Mouse (Mus musculus) layer of hippocampus, adult 18-20 months (tissue): ENCODE measurements at regions not wholly inside any gene's neighbourhood (a gene's known extent, or its start where the extent isn't known, plus 50 kb on each side); places are given as distances from the start of the nearest gene placed in this dataset.

Experiments used
- DNase-seq, 2 experiments: peaks; one replicate each; pipeline ENCODE4 v3.0.0; 2022; ENCODE audit warnings: low spot score in 2 of 2

DNA sequence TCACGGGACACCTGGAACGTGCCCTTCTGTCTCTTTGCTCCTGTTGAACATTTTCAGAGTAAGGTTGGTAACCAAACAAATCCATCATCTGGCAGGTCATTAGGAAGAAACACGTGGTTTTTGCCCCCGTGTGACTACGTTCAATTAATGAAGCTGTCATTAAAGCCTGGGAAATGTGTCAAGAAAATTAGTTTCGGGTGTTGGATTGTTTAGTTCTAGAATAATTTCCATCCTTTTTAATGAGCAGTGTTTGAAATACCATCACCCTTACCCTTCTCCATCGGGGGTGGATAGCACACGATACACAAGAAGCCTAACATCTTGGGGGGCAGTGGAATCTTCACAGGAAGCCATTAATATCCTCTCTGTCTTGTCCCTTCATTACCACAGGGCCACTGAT, 107.7 kb downstream of the Far1 start:
- no peak for DNase-seq

DNA sequence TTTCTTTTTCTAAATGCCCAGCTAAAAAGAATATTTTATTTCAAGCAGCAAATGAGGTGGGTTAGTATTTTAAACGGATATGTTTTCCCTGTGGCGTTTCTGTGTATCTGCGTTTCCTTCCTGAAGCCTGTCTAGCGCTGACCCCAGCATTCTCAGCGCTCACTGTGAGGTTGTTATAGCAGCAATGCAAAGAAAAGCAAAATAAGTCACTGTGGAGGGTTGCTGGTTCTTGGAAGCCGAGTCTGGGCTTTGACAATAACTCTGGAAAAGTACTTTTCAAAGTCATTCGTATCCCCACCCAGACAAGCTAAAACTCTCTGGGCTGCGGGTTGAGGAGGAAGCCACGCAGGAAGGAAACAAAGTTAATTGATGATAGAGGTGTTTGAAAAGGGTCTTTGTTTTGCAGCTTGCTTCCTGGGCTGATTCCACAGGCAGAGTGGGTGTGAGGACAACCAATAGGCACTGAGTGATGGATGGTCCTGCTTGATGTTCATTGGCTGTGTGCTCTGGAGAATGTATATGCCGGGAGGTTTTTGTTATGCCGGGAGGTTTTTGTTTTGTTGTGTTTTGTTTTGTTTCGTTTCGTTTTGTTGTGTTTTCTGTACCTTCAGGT, 108.4 kb downstream of the Far1 start:
- no peak for DNase-seq

DNA sequence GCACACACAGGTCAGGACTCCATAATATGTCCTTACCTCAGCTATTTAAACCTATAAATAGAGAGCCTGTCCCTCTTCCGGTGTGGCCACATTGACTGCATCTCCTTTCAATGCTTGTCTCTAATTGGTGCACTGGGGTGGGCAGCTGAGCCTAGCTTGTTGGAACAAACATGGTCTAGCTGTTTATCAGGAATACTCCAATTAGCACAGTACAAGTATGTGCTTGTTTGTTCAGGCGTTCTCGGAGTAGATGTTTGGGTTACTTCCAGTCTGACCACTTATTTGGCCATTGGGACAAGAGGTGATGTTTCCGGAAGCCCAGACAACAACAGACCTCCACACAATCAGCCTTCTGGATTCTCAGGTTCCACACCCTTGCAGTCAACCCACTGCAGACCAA, 109.7 kb downstream of the Far1 start:
- DNase-seq: no peak

DNA sequence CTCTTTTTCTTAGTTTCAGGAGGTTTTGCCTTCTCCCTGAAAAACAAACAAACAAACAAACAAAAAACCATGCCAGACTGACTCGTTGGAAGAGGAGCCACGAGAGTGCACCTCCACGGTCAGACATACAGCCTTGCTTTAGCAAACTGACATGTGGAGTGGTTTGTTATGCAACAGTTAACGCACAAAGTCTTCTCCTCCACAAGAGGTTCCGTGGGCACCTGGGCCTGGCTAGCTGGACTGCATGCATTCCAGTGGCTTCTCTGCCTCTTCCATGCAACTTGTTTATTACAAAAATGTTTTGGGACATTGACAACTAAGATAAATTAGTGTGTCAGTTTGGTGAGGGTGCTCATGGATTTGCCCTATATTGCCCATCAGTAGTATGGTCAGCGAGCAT, 110.3 kb downstream of the Far1 start:
- no peak for DNase-seq

DNA sequence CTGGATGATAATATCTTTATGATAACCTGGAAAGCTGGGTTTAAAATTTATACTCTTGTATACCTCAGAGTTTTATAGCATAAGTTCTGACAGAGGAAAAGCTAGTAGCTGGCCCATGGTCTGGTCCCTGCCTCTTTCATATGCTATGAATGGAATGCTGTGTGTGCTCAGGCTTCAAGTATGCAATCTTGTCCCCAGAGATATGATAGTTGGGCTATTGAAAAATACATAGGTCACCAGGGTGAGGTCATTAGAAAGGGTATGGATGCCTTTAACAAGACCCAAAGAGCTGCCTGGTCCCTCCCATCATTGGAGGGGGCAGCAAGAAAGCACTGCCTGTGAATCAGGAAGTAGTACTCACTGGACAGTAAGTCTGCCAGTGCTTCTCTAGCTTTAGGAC, 113.1 kb downstream of the Far1 start:
- DNase-seq: no peak

DNA sequence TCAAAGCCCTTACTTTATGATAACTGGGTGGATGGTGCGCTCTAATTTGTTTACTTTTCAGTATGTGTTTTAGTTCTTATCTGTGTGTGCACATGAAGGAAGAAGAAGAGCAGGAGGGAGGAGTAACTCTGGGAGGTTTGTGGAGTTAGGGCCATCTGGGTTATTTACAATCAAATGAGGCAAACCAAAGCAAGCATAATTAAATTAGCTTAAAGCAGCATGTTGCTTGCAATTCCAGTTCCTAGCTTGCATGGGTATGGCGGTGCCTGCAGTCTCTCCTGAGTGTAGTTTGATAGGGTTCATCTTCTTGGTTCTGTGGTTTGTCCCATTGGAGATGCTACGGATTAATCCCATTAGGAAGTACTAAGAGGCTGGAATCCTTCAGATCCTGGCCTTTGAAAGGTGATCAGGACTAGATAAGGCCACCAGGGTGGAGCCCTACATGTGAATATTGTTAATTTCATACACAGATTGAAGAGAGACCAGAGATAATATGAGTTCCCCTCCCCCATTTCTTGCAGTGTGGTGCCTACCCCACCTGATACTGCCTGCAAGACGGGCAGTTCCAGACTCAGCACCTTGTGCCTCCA, 123.5 kb downstream of the Far1 start:
- no peak for DNase-seq

DNA sequence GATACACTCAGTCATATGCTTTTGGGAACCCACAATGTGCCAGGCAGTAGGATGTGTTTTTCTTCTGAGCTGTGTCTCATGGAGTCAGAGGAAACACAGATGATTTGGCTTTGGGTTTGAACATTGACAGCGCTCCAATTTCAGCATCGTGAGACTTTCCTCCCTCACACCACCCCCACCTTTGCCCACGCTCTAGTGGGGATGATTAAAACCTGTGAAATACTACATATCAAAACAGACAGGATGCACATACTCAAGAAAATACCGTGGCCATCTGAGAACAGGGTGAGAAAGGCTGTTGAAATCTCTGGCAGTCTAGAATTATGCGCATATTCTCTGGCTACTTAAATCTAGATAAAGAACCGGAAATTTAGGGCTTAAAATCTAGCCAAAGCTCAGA, 124.5 kb downstream of the Far1 start:
- peak; percentile 73 to 85 for DNase-seq

DNA sequence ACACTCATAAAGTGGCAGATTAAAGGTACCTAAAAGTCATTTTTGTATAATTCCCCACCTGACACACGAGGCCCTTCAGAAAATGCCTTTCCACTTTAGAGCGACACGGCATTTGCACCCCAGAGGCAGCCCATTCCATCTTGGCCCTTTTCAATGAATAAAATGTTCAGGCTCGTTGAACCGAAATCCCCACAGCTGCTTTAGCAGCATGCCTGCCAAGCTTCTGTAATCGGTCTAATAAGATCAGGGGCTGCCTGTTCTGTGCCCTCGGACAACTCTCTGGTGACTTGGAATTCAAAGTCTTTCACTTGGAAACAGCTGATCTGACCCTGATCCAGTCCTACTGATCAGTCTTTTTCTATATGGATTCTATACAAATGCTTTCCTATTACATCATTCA, 123.3 kb upstream of the Spon1 start:
- no peak for DNase-seq

DNA sequence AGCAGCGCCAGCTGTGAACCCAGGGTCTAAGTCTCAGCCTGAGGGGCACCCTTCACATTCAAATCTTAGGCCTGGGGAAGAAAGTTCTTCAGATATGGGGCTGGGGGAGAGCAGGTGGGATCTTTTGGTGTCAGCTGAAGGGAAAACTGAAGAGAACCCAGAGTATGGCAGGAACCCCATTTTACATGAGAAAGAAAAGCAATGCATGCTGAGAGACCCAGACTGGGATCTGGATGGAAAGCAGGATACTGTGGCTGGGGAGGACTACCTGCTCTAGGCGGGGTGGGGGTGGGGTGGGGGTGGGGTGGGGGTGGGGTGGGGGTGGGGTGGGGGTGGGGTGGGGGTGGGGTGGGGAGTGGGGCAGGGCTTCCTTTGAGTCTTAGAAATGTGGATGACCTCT, 115.2 kb upstream of the Spon1 start:
- no peak for DNase-seq

DNA sequence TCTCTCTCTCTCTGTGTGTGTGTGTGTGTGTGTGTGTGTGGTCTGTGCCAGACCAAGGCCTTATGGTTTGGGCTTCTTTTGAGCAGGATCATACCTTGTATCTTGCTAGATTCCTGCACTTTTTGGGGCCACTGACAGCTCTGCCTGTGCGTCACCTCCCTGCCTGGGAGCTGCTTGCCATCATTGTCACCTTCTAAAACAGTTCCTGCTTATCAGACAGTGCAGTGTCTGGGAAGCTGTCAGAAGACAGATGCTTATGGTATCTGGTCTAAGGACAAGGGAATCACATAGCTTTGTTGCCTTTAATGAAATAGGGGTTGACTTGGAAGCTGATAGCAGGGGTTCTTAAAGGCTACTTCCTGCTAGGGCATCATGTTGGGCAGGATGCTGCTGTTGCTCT, 114.1 kb upstream of the Spon1 start:
- DNase-seq: no peak

DNA sequence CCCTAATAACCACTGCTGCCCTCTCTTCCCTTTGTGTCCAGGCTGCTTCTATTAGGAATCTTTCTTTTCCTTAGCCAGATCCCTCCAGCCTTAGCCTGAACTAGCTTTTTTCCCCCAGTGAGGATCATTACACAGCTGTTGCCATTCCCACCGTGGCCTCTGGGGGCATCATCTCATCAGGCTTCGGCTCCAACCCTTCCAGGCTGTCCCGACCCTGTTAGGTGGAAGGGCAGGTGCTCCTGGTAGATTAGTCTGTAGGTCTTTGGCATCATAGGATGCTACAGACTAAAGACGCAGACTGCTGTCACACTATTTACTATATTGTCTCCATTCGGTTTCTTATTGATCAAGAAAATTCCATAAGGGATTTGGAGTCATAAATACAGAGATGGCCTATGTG, 112.7 kb upstream of the Spon1 start:
- DNase-seq: peak in 1 of 2 experiments; percentile 31

DNA sequence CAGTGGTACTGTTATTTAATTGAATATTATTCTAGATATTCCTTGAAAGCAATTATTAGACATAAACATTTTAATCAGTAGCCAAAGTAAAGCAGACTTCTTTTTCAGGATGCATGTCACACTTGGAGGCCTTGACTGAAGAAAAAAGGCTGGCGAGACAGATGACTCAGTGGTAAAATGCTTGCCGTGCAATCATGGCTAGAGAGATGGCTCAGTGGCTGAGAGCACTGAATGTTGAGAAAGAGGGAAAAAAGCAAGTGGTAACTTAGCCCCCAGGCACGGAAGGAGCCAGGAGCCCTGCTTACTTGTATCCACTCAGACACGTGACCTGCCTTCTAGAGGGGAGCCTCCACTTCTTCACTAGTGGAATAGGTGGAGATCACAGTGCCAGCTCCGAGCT, 110.5 kb upstream of the Spon1 start:
- no peak for DNase-seq

DNA sequence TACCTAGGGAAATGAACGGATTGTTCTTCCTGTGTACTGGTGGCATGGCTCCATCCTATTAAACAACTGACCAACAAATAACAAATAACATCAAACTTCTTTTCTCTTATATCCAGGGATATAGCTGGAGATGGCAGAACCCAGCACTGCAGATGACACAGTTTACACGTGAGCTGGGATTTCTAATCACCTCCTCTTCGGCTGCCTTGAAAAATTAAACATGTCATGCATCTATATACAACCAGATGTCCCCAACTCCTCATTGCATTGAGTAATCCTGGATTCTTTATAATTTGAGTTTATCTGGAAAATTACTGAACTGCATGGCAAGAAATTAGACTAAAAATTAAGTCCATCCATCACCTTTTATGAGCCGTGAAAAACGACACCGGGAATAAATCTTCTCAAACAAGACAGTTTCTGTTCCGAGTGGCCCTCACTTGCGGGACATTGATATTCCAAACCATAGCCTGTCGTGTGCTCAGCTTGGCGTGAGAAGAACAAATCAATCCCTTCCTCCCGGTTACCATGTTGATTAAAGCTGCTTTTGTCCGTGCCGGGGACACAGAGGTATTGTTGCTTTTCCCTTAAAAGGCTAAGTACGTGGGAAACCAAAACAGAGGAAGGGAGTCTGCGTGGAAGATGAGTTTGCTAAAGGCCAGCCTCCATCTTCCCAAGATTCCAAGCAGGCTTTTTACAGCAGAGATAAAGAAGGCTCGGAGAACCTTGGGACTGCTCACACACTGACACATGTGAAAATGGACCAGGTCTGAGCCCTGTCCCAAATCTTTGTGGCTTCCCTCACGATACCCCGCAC, 92.8 kb upstream of the Spon1 start:
- no peak for DNase-seq

DNA sequence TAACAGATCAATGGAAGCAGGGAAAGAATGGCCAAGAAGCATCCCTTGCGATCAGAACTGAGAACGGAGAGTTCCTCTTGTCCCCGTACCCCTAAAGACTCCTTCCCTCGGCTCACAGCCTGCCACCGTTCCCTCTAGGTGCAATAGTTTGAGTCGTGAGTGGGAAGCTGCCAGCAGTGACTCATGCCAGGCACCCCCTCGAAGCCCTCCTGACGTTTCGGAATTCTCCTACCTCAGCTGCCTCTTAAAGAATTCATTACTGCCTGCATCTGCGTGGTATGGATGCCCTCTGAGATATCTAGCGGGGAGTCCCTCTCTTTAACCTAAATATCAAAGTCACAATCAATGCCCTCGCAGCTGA, 92.2 kb upstream of the Spon1 start:
- DNase-seq: no peak

DNA sequence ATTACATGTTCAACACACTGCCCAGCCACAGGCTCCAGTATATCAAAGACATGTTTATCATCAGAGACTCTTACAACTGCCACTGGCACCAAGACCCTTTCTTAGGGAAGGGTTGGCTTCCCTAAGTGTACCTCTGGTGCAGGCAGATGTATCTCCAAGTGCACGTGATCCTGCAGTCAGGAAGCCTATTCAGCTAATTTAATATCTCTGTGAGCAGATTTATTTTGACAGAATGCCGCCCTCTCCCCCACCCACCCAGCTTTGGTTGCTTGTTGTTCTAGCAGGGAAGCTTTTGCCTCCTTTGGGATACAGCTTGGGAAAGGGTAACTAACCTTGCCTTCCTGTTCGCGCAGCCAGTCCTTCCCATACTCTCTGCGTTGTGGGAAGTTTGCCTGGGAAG, 83.5 kb upstream of the Spon1 start:
- DNase-seq: peak; percentile 60 to 77

DNA sequence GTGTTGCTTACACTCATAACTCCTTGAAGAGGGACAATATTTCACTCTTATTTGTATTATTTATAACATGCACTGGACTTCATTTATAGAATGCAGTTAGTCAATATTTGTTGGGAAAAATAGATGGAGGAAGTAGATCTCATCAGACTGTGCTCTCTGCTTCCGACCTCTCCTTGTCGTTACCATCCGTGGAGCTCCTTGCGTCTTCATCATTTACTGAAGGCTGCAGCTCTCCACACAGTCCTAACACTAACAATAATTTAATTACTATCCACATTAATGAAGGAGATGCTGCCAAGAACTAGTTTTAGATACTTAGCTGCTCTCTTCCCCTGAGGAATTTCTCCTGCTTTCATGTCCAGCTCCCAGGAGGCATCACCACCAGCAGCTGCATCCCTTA, 80.4 kb upstream of the Spon1 start:
- DNase-seq: no peak

DNA sequence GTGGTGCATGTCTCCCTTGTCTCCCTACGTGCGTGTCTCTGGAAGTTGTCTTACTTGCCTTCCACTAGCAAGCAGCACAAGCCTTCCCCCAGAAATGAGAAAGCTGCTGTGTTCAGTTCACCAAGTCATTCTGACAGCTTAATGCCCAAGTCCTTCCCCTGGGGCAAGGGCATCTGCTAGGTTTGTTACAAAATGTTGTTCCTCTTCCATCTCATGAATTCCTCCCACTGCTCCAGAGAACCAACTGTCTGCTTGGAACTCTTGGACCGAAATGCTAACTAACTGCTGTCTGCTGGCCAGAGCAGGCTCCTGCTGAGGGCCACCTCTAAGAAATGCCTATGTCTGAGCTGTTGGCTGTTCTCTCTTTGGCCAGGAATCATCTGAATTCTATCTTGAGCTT, 79.3 kb upstream of the Spon1 start:
- DNase-seq: peak in 1 of 2 experiments; percentile 41

DNA sequence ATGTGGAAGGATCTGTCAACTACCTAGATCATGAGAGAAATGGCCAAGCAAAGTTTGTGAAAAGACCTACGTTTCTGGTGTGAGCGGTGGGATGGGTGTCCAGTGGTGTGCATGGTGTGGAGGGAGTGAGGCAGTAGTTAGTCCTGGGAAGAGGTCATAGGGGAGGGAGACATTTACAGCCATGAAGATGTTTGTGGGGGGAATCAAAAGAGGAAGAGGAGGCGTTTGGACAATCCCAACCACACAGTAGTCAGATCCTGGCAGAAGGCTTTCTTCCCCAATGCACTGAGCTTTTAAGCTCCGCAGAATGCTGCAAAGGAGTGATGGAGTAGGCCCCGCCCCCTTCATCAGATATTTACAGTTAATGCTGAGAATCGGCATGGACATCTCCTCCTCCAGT, 78.2 kb upstream of the Spon1 start:
- DNase-seq: no peak

DNA sequence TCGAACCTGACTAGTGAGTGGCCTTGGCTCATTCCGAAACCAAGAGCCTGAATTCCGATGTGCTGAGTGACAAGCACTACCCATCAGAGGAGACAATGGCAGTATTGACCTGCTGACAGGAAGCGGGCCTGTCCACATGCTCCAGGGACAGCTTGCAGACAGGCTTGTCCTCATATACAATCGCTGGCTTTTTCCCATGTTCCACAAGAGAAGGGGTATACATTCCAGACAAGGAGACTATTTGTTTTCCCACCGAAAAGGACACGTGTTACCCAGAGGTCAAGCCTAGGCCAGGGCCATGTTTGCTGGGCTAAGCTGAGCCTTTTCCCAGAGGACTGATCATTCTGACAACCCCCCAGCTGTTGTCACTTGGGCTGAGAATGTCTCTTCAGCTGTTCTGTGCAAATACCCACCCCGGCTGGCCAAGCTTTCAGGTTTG, 77.5 kb upstream of the Spon1 start:
- peak in 1 of 2 experiments; percentile 24 for DNase-seq

DNA sequence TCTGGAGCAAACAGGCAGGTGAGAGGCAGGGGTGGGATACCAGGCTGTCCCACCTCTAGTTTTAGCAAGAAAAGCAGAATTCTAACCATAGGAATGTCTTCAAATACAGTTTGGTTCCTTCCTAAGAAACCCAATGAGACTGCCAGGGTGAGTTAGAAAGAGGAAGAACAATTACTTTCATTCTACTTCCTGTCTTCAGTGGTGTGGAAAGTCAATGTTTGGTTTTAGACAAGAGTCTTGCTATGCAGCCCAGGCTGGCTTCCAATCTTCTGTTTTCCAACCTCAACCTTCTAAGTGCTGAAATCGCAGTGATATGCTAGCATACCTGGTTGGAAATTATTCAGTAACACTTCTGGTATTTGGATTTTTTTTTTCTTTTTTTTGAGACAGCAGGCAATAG, 77.1 kb upstream of the Spon1 start:
- no peak for DNase-seq

DNA sequence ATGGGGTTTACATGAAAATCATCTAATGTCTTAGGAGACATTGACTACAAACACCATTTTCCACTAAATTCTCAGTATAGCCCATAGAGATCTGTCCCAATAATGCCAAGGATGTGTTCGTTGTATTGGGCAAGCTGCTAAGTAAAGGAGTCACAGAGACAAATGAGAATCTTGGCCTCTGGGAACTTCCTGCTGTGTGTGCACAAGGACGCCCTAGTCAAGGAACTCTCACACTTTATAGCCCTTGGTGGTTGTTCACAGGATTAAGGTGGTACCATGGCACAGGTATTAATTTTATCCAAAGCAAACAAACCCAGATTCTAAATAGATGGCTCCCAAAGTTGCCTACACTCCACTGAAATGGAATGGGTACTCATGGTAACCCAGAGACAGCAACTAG, 76.7 kb upstream of the Spon1 start:
- no peak for DNase-seq

DNA sequence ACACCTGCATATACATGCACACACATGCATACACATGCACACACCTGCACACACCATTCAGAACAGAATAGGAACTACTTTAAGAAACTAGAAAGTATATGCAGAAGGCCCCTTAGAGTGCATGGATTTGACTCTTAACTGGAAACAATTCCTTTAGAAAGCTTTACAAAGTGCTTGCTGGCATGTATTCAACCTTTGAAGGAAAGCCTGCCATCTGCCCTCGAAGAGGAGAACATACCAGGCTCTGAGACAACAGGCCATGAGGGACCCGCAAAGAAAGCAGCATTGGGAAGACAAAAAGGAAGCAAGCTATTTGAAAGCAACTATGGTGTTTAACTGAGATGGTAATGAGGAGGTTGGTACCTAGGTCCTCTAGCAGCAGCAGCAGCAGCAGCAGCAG, 74.0 kb upstream of the Spon1 start:
- DNase-seq: peak in 1 of 2 experiments; percentile 36

DNA sequence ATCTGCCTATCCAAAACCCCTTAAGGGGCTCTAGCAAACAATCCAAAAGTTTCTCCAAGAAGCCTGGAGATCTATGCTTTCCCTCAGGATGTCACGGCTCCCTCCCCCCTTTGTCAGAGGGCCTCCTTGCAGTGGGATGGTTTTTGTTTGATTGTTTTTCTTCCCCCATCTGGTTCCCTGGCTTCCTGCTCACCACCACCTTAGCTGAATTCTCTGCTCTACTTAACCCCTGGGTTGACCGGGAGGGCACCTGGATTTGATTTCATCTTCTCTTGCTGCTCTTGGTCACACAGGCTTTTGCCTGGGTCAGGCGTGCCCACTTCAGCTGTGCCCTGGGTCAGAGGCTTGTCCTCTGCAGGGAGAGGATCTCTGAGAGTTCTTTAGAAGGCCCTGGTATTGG, 72.3 kb upstream of the Spon1 start:
- no peak for DNase-seq
